Mouse (Mus musculus) liver, embryonic 11.5 days (tissue): Measurements from ENCODE around the gene Oca2. TPM values are rescaled to one million over a fixed set of nuclear protein-coding genes. Genes with fewer than 3 reads are reported as not detected.

Experiments used
- ATAC-seq: fragments of 200-750 bp; cut with Nextera tagmentation; replicated peaks from 2 replicates; pipeline ENCODE4 v1.8.0; 2017; ENCODE audit warnings: moderate number of reproducible peaks, mild to moderate bottlenecking, moderate TSS enrichment, moderate library complexity; ENCODE audit not compliant: low FRiP score
- DNase-seq: peaks from one replicate; pipeline ENCODE4 v3.0.0-alpha.2; 2017; ENCODE audit warnings: low spot score
- H3K27ac ChIP-seq: fragments of 300-500 bp; sonication (generic); 2 replicates; pipeline ENCODE4 v1.5.1; 2014; ENCODE audit warnings: mild to moderate bottlenecking, low read depth, low read length, control low read depth
- H3K27me3 ChIP-seq: fragments of 300-500 bp; sonication (generic); replicated peaks from 2 replicates; pipeline ENCODE4 v1.6.1; 2014; ENCODE audit warnings: low read length, mixed read lengths; ENCODE audit not compliant: control insufficient read depth, insufficient read depth
- H3K36me3 ChIP-seq: fragments of 300-500 bp; sonication (generic); 2 replicates; pipeline ENCODE4 v1.6.1; 2014; ENCODE audit warnings: mild to moderate bottlenecking, low read length, moderate library complexity, mixed read lengths; ENCODE audit not compliant: control insufficient read depth, insufficient read depth
- H3K4me1 ChIP-seq: fragments of 300-500 bp; sonication (generic); replicated peaks from 2 replicates; pipeline ENCODE4 v1.6.1; 2014; ENCODE audit warnings: low read length, mixed read lengths; ENCODE audit not compliant: control insufficient read depth, insufficient read depth
- H3K4me2 ChIP-seq: fragments of 300-500 bp; sonication (generic); 2 replicates; pipeline ENCODE4 v1.6.1; 2014; ENCODE audit warnings: mild to moderate bottlenecking, control low read depth, moderate library complexity
- H3K4me3 ChIP-seq: fragments of 300-500 bp; sonication (generic); 2 replicates; pipeline ENCODE4 v1.5.1; 2014; ENCODE audit warnings: low read depth, low read length, control low read depth
- H3K9ac ChIP-seq: fragments of 300-500 bp; sonication (generic); 2 replicates; pipeline ENCODE4 v1.6.1; 2014; ENCODE audit warnings: low read depth, low read length, control low read depth
- H3K9me3 ChIP-seq: fragments of 300-500 bp; sonication (generic); 2 replicates; pipeline ENCODE4 v1.6.1; 2016; ENCODE audit warnings: low read length, inconsistent platforms, mixed read lengths; ENCODE audit not compliant: control insufficient read depth
- WGBS: fragments of 180-500 bp; shearing (Covaris S2); extraction: QIAGEN DNeasy Blood & Tissue Kit; methylation state at CpG from one replicate; pipeline ENCODE4 v1.1.7; 2014; 5-methylcytosine and 5-hydroxymethylcytosine counted together
- polyA plus RNA-seq: library from polyadenylated mRNA; unstranded; fragments of >200 nt; fragmentation: Nextera tagmentation; extraction: Ambion mirVana; gene quantifications from 2 replicates; pipeline ENCODE4 v1.2.1, GENCODE M21; 2014

The Oca2 gene
- polyA plus RNA-seq, 1 experiment from 2014 or later, result 0.08 TPM

DNA sequence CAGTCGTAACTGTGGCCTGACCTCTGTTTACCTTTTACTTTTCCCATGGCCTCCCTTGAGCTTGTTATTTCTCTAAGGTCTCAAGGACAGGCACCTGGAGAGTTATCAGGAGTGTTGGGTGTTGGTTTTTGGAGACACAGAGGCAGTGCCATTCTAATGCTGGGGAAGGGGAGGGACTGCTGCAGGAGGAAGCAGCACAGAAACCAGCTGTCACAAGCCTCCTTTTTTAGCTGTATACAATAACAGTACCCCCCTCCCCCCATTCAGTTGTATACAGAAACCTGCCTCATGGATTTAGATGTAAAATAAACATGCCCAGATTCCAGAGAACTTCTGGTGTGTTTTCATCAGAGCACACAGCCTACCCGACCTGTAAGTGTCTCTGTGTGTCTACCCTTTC lies 295.3 kb downstream of the Oca2 start:
- Histone ChIP-seq H3K27ac (no peak overlapping the region), H3K4me2 (no peak overlapping the region), H3K27me3 (no peaks in the 10 kb centered on the region), H3K4me1 (no peaks in the 10 kb centered on the region), H3K36me3 (no peaks in the 10 kb centered on the region), H3K9ac (no peak overlapping the region), H3K4me3 (no peak overlapping the region), H3K9me3 (no peaks in the 10 kb centered on the region)
- WGBS, result 55% methylated on average over 2 of the region's 2 CpGs
- no peak for DNase-seq
- no peak for ATAC-seq

DNA sequence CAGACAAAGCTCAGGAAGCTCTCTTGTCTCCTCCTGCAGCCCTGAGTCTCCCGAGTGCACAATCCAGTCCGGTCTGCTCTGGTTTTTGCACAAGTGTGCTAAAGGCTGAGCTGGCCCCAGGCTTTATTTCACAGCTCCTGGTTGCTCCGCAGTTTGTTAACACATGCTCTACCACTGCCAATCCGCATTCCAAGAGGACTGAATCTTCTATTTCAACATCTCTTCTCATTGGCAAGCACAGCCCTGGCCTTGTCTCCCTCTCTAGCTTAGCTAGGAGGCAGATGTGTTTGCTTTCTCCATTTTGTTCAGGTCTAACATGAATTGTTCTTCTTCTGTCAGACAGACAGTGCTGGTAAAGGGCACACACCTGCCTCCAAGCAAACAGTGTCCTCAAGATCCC lies 309.7 kb downstream of the Oca2 start:
- H3K4me2 ChIP-seq, result no peak overlapping the region
- 61% methylated on average over 4 of the region's 4 CpGs for WGBS
- H3K27ac ChIP-seq, result no peak overlapping the region
- ATAC-seq (no peak), DNase-seq (no peak)
- no peak overlapping the region for H3K9ac ChIP-seq
- no peak overlapping the region for H3K4me3 ChIP-seq
- no peaks in the 10 kb centered on the region for H3K9me3 ChIP-seq
- H3K27me3 ChIP-seq, result no peaks in the 10 kb centered on the region
- no peaks in the 10 kb centered on the region for H3K4me1 ChIP-seq
- no peaks in the 10 kb centered on the region for H3K36me3 ChIP-seq

DNA sequence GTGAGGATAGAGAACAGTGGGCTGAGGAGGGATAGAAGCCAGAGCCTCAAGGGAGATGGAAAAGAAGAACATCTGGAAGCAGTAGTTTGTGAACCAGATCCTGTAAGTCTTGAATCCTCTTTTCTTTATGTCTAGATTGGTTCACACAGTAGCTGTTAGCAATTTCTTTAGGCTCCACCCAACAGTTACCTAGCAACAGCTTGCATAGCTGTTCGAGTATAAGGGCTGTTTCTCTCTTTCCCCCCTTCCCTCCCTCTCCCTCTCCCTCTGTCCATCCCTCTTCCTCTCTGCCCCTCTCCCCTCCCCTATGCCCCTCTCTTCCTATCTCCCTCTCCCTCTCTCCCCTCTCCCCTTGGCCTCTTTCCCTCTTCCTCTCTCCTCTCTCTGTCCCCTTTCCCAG lies 312.2 kb downstream of the Oca2 start:
- Histone ChIP-seq H3K4me3 (no peak overlapping the region), H3K27me3 (no peaks in the 10 kb centered on the region), H3K4me2 (no peak overlapping the region), H3K27ac (no peak overlapping the region), H3K36me3 (no peaks in the 10 kb centered on the region), H3K4me1 (no peaks in the 10 kb centered on the region), H3K9ac (no peak overlapping the region), H3K9me3 (no peaks in the 10 kb centered on the region)
- ATAC-seq (no peak), DNase-seq (no peak)
- 15% methylated on average over 1 of the region's 1 CpGs for WGBS

Other genes with a start within 250 kb of the Oca2 start
- 14.5 and 16.2 TPM in 2 replicates for gene Nipa1, start 219.8 kb upstream of the Oca2 start, polyA plus RNA-seq
- gene Herc2, start 189.6 kb upstream of the Oca2 start, polyA plus RNA-seq, result 18.5 and 19.9 TPM in 2 replicates